Mouse (Mus musculus) neural tube, embryonic 11.5 days (tissue): ENCODE results near the gene Ccdc146. TPM values are rescaled to one million over a fixed set of nuclear protein-coding genes. Genes with fewer than 3 reads are reported as not detected.

Source experiments
- ATAC-seq: fragments of 200-750 bp; cut with Nextera tagmentation; 2 replicates; pipeline ENCODE4 v1.8.0; 2017; ENCODE audit warnings: moderate number of reproducible peaks, mild to moderate bottlenecking, moderate TSS enrichment, moderate library complexity; ENCODE audit not compliant: insufficient read depth, low FRiP score, low TSS enrichment
- DNase-seq: peaks from one replicate; pipeline ENCODE4 v3.0.0-alpha.2; 2015; ENCODE audit warnings: low spot score
- H3K27ac ChIP-seq: fragments of 300-500 bp; sonication (generic); 2 replicates; pipeline ENCODE4 v1.5.1; 2014; ENCODE audit warnings: low read depth, mild to moderate bottlenecking, low read length
- H3K27me3 ChIP-seq: fragments of 300-500 bp; sonication (generic); 2 replicates; pipeline ENCODE4 v1.6.1; 2014; ENCODE audit warnings: mild to moderate bottlenecking, low read length, mixed read lengths; ENCODE audit not compliant: control insufficient read depth, insufficient read depth
- H3K36me3 ChIP-seq: fragments of 300-500 bp; sonication (generic); 2 replicates; pipeline ENCODE4 v1.6.1; 2014; ENCODE audit warnings: mild to moderate bottlenecking, low read length, moderate library complexity, mixed read lengths; ENCODE audit not compliant: control insufficient read depth, insufficient read depth
- H3K4me1 ChIP-seq: fragments of 300-500 bp; sonication (generic); 2 replicates; pipeline ENCODE4 v1.6.1; 2014; ENCODE audit warnings: low read length, mixed read lengths; ENCODE audit not compliant: control insufficient read depth, insufficient read depth
- H3K4me2 ChIP-seq: fragments of 300-500 bp; sonication (generic); 2 replicates; pipeline ENCODE4 v1.6.1; 2014; ENCODE audit warnings: low read depth, mild to moderate bottlenecking, moderate library complexity
- H3K4me3 ChIP-seq: fragments of 300-500 bp; sonication (generic); 2 replicates; pipeline ENCODE4 v1.5.1; 2014; ENCODE audit warnings: low read depth, low read length
- H3K9ac ChIP-seq: fragments of 300-500 bp; sonication (generic); 2 replicates; pipeline ENCODE4 v1.6.1; 2014; ENCODE audit warnings: mild to moderate bottlenecking, low read length
- H3K9me3 ChIP-seq: fragments of 300-500 bp; sonication (generic); 2 replicates; pipeline ENCODE4 v1.6.1; 2016; ENCODE audit warnings: low read length; ENCODE audit not compliant: control insufficient read depth
- WGBS: fragments of 180-500 bp; shearing (Covaris S2); extraction: QIAGEN DNeasy Blood & Tissue Kit; methylation state at CpG from one replicate; pipeline ENCODE4 v1.1.7; 2014; 5-methylcytosine and 5-hydroxymethylcytosine counted together
- polyA plus RNA-seq: library from polyadenylated mRNA; unstranded; fragments of >200 nt; fragmentation: Nextera tagmentation; extraction: Ambion mirVana; gene quantifications from 2 replicates; pipeline ENCODE4 v1.2.1, GENCODE M21; 2014

Ccdc146 gene
- polyA plus RNA-seq, 1 experiment from 2014 or later: 0.31 TPM

DNA sequence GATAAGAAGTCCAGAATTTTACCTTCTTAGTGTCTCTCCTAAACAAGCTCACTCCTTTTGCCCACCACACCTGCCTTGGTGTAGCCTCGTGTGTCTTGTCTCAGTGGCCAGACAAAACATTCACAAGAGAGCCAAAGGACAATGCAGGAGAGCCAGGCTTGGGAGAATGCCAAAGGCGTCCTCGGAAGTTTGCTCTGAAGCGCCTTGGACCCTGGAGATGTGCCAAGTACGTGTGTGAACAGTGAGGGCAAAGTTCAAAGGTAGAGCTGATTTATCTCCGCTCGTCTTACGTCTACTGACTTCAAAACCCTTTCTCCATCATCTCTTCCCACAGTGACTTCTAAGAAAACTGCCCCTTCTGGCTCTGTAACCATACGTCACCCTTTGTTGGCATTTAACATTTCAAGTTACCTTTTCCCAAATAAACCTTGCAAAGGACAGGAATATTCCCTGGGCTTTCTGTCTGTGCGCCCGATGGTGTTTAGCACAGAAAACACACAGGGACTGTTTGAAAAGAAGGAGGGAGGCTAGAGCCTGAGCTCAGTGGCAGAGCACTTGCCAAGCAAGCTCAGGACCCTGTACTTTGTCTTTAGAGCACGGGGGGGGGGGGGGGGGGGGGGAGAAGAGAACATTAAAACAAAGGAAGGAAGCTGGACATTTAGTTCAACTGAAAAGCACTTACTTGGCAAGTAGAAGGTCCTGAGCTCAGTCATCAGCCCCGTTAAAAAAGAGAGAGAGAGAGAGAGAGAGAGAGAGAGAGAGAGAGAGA, 32.7 kb downstream of the Ccdc146 start:
- ATAC-seq: no peak

DNA sequence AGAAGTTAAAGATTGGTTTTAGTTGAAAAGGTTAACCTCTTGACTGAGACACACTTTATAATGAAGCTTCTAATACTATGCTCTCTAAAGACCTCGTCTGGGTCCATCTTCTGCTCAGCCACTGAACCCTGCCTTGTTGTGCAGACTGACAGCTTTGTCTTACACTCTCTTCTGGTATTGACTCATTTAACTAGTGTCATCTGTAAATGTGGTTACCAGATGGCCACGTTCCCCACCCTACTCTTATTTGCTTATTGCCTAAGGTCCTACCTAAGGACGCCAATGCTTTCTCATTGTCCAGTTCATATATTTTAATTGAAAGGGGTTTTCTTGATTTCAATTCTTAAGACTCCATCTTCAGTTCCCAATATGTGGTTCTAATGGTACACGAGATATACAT, 35.6 kb downstream of the Ccdc146 start:
- 77% methylated on average over 4 of the region's 4 CpGs for WGBS
- Histone ChIP-seq H3K4me1 (no peaks in the 10 kb centered on the region), H3K9me3 (no peaks in the 10 kb centered on the region), H3K9ac (no peak overlapping the region), H3K4me3 (no peak overlapping the region), H3K4me2 (no peak overlapping the region), H3K27ac (no peak overlapping the region), H3K36me3 (no peaks in the 10 kb centered on the region), H3K27me3 (no peaks in the 10 kb centered on the region)
- DNase-seq (no peak), ATAC-seq (no peak)

More for the DNA sequence above, 32.7 kb downstream of the Ccdc146 start:
- Histone ChIP-seq H3K27me3 (no peaks in the 10 kb centered on the region), H3K4me1 (no peaks in the 10 kb centered on the region), H3K9ac (no peak overlapping the region), H3K4me3 (no peak overlapping the region), H3K9me3 (no peaks in the 10 kb centered on the region), H3K36me3 (no peaks in the 10 kb centered on the region), H3K27ac (no peak overlapping the region), H3K4me2 (no peak overlapping the region)
- DNase-seq: no peak
- WGBS: 68% methylated on average over 12 of the region's 13 CpGs

DNA sequence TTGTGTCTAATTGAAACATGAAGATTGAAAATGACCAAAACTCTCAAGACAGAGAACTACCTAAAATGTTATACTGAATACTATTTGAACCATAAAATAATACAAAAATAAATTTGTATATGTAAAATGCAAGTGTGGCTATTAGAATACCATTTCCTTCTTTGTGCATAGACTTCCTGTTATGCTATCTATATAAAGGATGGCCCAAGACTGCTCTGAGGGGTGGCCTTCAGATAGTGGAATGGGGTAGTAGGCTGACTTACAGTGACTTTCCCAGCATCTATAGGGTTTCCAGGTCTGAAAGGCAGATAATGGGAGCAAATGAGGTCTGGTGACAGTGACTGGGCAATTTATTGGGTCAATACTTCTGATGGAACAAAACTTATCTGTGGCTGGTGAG, 37.1 kb downstream of the Ccdc146 start:
- Histone ChIP-seq H3K36me3 (no peaks in the 10 kb centered on the region), H3K4me1 (no peaks in the 10 kb centered on the region), H3K9ac (no peak overlapping the region), H3K27ac (no peak overlapping the region), H3K4me2 (no peak overlapping the region), H3K4me3 (no peak overlapping the region), H3K9me3 (no peaks in the 10 kb centered on the region), H3K27me3 (no peaks in the 10 kb centered on the region)
- ATAC-seq: no peak
- no peak for DNase-seq

DNA sequence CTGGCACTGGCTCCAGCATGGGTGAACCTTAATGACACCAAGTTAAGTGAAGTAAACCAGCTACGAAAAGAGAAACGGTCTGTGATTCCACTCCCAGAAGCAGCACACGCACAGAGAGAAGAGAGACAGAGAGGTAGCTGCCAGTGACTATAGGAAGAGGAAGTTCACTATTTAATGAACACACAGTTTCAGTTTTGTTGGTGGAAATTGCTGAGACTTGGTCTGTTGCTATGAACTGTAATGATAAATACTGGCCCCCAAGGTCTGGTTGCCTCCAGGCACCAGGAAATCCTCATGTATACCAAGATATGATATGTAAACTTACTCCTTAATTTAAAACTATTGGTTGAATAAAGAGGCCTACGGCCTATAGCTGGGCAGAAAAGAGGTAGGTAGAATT, 38.0 kb downstream of the Ccdc146 start:
- Histone ChIP-seq H3K9me3 (no peaks in the 10 kb centered on the region), H3K9ac (no peak overlapping the region), H3K27me3 (no peaks in the 10 kb centered on the region), H3K4me3 (no peak overlapping the region), H3K36me3 (no peaks in the 10 kb centered on the region), H3K4me1 (no peaks in the 10 kb centered on the region), H3K27ac (no peak overlapping the region), H3K4me2 (no peak overlapping the region)
- ATAC-seq (no peak), DNase-seq (no peak)
- 92% methylated on average over 4 of the region's 4 CpGs for WGBS

DNA sequence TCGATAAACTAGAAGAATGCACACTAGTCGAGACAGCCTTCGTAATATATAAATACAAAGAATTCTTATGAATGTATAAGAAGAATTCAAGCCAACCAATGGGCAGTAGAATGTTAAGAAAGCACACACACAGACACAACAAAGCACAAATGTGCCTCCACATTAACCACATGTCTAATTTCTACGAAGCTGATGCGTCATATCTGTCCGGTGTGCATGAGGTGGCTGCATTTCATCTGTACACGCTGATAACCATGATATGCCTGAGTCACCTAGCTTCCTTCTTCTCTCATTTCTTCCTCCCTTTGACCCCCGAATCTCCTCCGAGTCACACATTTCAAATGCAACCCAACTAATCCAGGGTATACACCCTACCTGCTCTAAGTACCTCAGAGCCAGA, 39.5 kb downstream of the Ccdc146 start:
- WGBS: 95% methylated on average over 9 of the region's 9 CpGs
- no peaks in the 10 kb centered on the region for H3K9me3 ChIP-seq
- H3K4me3 ChIP-seq: no peak overlapping the region
- ATAC-seq (no peak), DNase-seq (no peak)
- no peak overlapping the region for H3K4me2 ChIP-seq
- H3K36me3 ChIP-seq: no peaks in the 10 kb centered on the region
- no peaks in the 10 kb centered on the region for H3K27me3 ChIP-seq
- H3K9ac ChIP-seq: no peak overlapping the region
- no peaks in the 10 kb centered on the region for H3K4me1 ChIP-seq
- no peak overlapping the region for H3K27ac ChIP-seq

DNA sequence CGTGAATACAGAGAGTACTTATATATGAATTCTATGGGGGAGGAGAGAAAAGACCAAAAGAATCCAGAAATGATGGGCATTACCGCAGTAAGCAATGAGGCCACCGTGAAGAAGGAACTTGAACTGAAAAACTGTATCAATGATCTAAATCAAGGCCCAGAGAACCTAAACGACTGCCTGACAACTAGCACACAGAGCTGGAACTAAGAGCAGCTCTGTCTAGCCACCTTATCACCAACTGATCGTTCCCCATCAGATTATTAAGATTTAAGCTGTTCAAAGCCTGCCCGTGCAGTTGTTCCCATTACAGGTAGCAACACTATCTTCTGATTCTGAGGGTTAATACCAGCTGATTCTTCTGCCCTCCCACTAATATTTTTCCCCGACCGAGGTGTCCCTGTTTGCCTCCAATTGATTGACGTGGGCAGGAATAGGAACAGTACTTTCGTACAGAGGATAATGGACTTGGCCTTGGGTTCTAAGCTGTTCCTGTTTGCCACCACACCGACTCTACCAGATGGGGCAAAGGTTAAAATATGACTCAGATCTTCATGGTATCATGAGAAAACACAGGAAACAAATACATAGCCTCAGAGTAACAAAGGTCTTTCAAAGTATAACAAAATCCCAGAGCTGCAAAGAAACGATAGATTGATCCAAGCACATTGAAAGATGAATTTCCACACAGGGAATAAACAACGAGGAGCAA, 40.1 kb downstream of the Ccdc146 start:
- no peaks in the 10 kb centered on the region for H3K4me1 ChIP-seq
- ATAC-seq (no peak), DNase-seq (no peak)
- 86% methylated on average over 13 of the region's 13 CpGs for WGBS
- no peaks in the 10 kb centered on the region for H3K27me3 ChIP-seq
- H3K36me3 ChIP-seq: no peaks in the 10 kb centered on the region
- H3K27ac ChIP-seq: no peak overlapping the region
- no peak overlapping the region for H3K4me2 ChIP-seq
- no peak overlapping the region for H3K9ac ChIP-seq
- H3K4me3 ChIP-seq: no peak overlapping the region
- no peaks in the 10 kb centered on the region for H3K9me3 ChIP-seq

DNA sequence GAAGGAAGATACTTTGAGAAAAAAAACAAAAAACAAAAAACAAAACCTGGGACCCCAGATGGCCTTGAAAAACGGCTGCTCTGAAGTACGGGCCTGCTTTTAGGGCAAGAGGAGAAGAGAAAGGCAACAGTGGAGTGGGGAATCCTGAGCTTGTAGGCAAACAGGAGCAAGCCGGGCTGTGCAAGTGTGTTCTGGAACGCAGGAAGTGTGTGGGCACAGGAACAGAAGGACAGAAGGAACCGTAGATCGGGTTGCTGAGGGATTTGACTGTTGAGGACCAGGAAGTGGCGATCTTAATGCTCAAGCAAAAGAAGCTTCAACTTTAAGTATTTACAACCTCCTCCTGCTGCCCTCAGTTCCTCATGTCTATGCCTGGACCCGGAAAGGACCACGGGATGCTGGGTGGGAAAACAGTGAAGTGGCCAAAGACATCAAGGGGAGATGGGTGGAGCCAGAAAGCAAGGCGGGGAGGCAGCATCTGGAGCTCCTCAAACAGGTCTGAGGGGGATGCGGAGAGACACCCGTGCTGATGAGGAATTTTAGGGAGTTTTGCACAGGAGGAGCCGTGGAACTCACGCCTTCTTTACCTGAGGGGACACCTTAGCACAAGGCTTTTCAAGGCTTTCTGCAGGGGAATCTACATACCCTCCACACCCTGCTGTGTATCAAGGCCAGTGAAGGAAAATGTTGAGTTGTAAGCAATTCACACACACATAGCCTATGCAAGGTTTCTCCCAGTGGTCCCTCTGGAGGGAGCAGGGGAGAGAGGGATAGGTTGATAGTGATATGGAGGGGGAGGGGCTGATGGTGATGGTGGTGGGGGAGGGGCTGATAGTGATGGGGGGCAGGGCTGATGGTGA, 40.9 kb downstream of the Ccdc146 start:
- H3K27me3 ChIP-seq: no peaks in the 10 kb centered on the region
- H3K36me3 ChIP-seq: no peaks in the 10 kb centered on the region
- ATAC-seq (no peak), DNase-seq (no peak)
- H3K4me3 ChIP-seq: no peak overlapping the region
- no peaks in the 10 kb centered on the region for H3K9me3 ChIP-seq
- H3K9ac ChIP-seq: no peak overlapping the region
- no peak overlapping the region for H3K27ac ChIP-seq
- H3K4me1 ChIP-seq: no peaks in the 10 kb centered on the region
- H3K4me2 ChIP-seq: no peak overlapping the region
- 41% methylated on average over 14 of the region's 14 CpGs for WGBS

DNA sequence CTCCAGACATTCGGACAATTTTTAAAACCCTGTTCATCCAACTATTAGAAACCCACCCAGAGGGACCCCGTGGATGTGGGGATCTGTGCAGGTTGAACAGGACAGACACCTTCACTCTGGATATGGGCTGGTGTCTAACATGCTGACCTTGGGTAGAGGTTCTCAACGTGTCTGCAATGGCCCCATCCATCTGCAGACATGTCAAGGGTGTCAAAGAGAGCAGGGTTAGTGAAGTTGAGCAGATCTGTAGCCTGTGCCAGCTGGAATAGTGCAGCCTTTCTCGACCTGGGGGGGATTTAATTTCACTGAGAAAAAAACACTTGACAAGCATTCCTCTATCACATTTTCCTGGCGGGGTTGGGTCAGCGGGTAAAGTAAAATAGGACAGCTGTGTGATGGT, 41.8 kb downstream of the Ccdc146 start:
- no peaks in the 10 kb centered on the region for H3K9me3 ChIP-seq
- no peak overlapping the region for H3K4me3 ChIP-seq
- no peak for DNase-seq
- ATAC-seq: no peak
- H3K27me3 ChIP-seq: no peaks in the 10 kb centered on the region
- no peaks in the 10 kb centered on the region for H3K4me1 ChIP-seq
- H3K9ac ChIP-seq: no peak overlapping the region
- H3K4me2 ChIP-seq: no peak overlapping the region
- H3K36me3 ChIP-seq: no peaks in the 10 kb centered on the region
- WGBS: 63% methylated on average over 6 of the region's 6 CpGs
- H3K27ac ChIP-seq: no peak overlapping the region
